Mouse (Mus musculus): Measurements from ENCODE around the gene Ppat.
"Not testable (repeated sequence)": the region's sequence is repeated elsewhere in the genome, so short reads cannot be mapped to it uniquely, and the experiment has no call there.

Gene Ppat

GRCm38 (mm10) chr5:76947142-76947541, 4.2 kb downstream of the Ppat start:
- DNase-seq, result no peak

- no peak for DNase-seq
These were observed 5.7 kb downstream of the Ppat start for GRCm38 (mm10) chr5:76945678-76946033.

- DNase-seq, result no peak
These were observed 6.3 kb downstream of the Ppat start for GRCm38 (mm10) chr5:76944965-76945677.

- DNase-seq, result no peak
These were observed 8.9 kb downstream of the Ppat start for GRCm38 (mm10) chr5:76942505-76942904.

GRCm38 (mm10) chr5:76941975-76942374, 9.4 kb downstream of the Ppat start:
- DNase-seq, result no peak

- no peak for DNase-seq
These were observed 11.7 kb downstream of the Ppat start for GRCm38 (mm10) chr5:76939717-76940116.

GRCm38 (mm10) chr5:76929180-76929877, 22.0 kb downstream of the Ppat start:
- DNase-seq, result no peak

- DNase-seq, result no peak
These were observed 23.1 kb downstream of the Ppat start for GRCm38 (mm10) chr5:76928124-76928832.

GRCm38 (mm10) chr5:76924296-76924695, 27.1 kb downstream of the Ppat start:
- DNase-seq, result no peak

- peak; percentile 63 for DNase-seq
These were observed 27.9 kb downstream of the Ppat start for GRCm38 (mm10) chr5:76923428-76923827.

- DNase-seq, result no peak
These were observed 28.5 kb downstream of the Ppat start for GRCm38 (mm10) chr5:76922833-76923232.

- not testable (repeated sequence) for DNase-seq
These were observed 38.9 kb downstream of the Ppat start for GRCm38 (mm10) chr5:76912522-76912921.

GRCm38 (mm10) chr5:76910807-76911206, 40.6 kb downstream of the Ppat start:
- DNase-seq, result no peak

GRCm38 (mm10) chr5:76906155-76906499, 45.3 kb downstream of the Ppat start:
- no peak for DNase-seq

GRCm38 (mm10) chr5:76905405-76906154, 45.8 kb downstream of the Ppat start, which contains the start of gene Aasdh:
Gene Aasdh, minus strand, starts transcription at chr5:76905514.
- DNase-seq, result peak; percentile 95

GRCm38 (mm10) chr5:76904713-76905404, 46.5 kb downstream of the Ppat start:
- DNase-seq, result no peak

GRCm38 (mm10) chr5:76902131-76902530, 49.2 kb downstream of the Ppat start:
- no peak for DNase-seq

GRCm38 (mm10) chr5:76893084-76893483, 58.3 kb downstream of the Ppat start:
- DNase-seq, result no peak

GRCm38 (mm10) chr5:76892608-76893007, 58.8 kb downstream of the Ppat start:
- no peak for DNase-seq

- DNase-seq, result no peak
These were observed 64.4 kb downstream of the Ppat start for GRCm38 (mm10) chr5:76887011-76887410.

GRCm38 (mm10) chr5:76884107-76884506, 67.3 kb downstream of the Ppat start:
- no peak for DNase-seq

- no peak for DNase-seq
These were observed 75.1 kb downstream of the Ppat start for GRCm38 (mm10) chr5:76876106-76876758.

Measured in cerebellum, adult 11 months (tissue).